Mouse (Mus musculus) spleen, postnatal 4 days (tissue): ENCODE results near the gene Lce3f.

Experiments used
- DNase-seq, 2 experiments: peaks; one replicate each; pipeline ENCODE4 v3.0.0; 2022; ENCODE audit warnings: low spot score in 2 of 2

Lce3f gene

GRCm38 (mm10) chr3:92991926-92992325 lies at the start of gene Lce3f:
Gene Lce3f, plus strand, starts transcription at chr3:92992226.
- DNase-seq, result no peak

GRCm38 (mm10) chr3:92944186-92944585 lies 47.8 kb upstream of the Lce3f start, which contains the start of gene Lce3c:
Gene Lce3c, plus strand, starts transcription at chr3:92944486.
- no peak for DNase-seq

GRCm38 (mm10) chr3:92957090-92957489 lies 34.9 kb upstream of the Lce3f start, which contains the start of gene Lce3d:
Gene Lce3d, plus strand, starts transcription at chr3:92957390.
- no peak for DNase-seq

DNA sequence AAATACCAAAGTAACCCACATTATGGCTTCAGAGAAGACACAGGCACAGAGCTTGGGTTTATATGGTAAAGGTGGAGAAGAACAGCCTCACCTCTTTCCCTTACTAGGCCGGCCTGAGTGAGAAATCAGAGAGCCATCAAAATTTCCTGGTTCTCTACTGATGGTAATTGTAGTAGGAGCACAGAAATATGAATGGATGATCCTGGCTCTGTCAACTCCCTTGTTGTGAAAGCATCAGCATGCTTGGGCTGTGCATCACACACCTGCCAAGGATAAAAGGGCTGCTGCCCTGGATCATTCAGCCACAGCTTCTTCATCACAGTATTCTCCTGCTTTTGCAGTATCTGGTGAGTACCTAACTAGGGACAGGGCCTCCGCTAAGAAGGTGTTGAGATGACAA lies 25.3 kb upstream of the Lce3f start, which contains the start of gene Lce3e:
Lce3e (plus strand) TSS at position 301 of the 400 bp plus-strand sequence.
- DNase-seq, result no peak

- no peak for DNase-seq
These were observed 13.5 kb upstream of the Lce3f start for GRCm38 (mm10) chr3:92978484-92978883.

DNA sequence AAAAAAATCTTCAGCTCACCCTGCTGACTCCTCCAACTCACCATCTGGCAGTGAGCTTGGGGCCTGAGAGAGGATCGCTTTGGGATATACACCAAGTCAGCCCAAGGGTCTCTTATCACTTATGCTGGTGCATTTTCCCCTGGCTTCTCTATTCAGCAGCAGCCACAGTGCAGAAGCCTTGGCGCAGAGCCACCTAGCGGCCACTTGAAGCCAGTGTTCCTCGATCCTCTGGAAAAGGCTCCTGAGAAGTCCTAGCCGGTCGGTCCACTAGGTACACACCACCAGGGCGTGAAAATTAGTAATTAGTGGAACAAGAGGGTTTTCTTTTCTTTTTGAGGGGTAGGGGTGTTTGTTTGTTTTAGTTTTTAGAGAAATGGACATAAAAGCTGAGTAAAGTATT lies 6.7 kb downstream of the Lce3f start:
- DNase-seq, result no peak

GRCm38 (mm10) chr3:93000621-93001020 lies 8.6 kb downstream of the Lce3f start:
- no peak for DNase-seq

GRCm38 (mm10) chr3:93002843-93003242 lies 10.8 kb downstream of the Lce3f start:
- no peak for DNase-seq

- peak in 1 of 2 experiments; percentile 56 for DNase-seq
These were observed 22.4 kb downstream of the Lce3f start for GRCm38 (mm10) chr3:93014378-93014801.

DNA sequence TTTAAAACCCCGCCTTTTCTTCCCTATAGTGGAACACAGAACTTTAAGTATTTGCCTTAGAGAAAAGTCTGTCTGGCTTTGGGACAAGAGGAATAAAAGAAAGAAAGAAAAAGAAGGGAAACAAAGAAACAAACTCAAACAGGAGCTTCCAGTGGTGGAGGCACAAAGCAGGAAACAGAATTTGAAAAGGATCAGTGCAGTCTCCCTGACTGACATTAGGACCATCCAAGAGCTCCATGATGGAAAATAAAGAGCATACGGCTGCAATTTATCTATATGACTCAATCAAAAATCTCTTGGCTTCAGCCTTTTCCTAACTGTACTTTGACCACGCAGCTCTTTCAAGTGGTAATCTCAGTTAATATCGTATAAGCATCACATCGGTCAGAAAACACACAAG lies 22.8 kb downstream of the Lce3f start:
- DNase-seq, result no peak

- no peak for DNase-seq
These were observed 23.6 kb downstream of the Lce3f start, which contains the start of gene Crct1 for GRCm38 (mm10) chr3:93015460-93016104. Gene Crct1, minus strand, starts transcription at chr3:93015687.

DNA sequence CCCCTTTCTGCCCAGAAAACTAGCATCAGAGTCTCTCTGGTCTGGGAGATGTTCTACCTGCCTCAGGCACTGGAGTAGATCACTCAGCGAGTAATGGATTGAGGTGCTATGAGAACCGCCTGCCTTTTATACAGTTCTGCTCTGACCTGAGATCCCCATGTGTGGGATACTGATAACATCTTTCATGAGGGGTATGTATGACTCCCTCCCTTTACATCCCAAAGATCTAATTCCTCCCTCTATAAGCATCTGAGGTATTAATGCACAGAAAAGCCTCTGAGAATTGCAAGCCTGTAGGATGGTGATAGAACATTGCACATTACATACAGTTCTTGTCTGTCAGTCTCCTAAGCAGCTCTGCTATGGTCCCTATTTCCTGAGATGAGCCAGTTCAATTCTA lies 26.9 kb downstream of the Lce3f start, which contains the start of gene Lce1m:
Lce1m (minus strand) TSS at position 101 of the 400 bp plus-strand sequence.
- no peak for DNase-seq

DNA sequence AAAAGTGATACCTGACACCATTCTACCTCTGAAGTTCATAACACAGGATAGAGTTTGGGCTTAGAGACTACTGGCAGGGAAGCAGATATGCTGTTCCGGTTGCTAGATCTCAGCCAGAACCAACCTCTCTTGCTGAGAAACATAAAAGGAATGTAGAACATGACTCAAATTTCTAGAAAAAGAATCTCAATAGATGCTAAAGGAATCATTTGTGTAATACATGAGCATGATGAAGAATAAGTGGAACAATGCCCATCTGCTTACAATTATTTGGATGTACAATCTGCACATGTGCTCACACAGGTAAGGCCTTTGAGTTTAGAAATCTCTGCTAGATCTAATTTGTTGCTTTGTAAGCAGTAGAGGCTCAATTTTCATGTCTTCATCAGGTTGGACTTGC lies 29.1 kb downstream of the Lce3f start:
- no peak for DNase-seq

DNA sequence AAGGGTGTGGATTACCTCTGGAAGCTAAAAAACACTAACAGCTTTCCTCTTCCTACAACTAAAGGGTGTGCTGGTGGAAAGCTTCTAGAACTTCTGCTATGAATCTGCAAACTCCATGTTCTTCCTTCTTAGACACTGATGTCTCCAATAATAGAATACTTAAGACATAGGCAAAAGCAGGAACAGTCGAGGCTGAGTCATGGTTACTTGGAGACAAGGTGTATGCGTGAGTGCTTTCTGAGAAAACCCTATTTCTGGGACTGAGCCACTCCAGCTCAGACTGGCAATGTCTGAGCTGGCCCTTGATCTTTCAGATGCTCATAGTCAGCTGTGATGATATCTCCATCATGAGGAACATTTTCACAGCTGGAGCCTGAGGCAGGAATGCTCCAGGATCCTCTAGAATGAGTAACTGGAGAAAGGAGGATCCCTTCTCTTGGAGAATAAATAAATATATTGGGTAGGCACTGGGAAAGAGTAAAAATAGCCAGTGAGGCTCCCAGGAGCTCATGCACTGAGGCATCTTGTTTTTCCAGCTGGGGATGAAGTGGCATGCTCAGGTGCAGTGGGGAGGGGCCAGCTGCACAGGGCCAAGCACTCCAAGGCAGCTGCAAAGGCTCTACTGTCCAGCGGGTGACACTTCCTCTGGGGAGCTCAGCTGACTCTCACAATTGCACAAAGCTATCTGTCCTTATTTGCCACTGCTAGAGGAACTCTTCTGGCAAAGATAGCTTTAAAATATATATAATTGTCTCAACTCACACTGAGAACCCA lies 31.6 kb downstream of the Lce3f start:
- no peak for DNase-seq

DNA sequence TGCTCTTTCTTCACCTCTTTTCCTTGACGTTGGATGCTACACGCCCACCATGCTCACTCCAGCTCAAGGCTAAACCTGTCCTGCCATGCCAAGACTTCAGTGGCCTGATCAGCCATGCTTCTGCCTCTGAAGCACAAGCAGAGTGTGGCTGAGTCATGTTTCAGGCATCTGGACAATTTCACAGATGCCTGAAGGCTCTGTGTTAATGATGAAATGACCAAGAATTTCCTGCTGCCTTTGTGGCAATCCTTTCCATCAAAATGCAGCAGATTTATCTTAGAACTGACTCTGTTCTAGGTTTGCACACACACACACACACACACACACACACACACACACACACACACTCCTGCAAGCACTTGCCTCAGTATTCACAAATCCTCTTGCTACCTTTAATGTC lies 33.5 kb downstream of the Lce3f start:
- no peak for DNase-seq

DNA sequence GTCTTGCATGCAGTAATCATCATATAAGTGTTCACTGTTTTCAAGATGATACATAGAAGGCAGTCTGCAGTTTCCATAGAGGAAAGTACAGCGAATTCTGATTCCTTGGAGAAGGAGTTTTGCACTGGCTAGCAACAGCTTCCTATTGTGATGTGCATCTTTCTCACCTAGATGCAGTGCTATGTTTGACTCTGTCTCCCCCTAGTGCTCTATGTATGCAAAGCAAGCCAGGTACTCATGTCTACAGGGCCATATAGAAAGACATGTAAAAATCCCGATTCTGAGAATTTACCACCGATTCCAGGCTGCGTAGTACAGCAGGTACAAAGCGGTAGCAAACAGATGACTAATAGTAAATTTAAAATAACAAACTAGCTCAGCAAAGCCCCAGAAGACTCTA lies 39.4 kb downstream of the Lce3f start:
- no peak for DNase-seq
